Mouse (Mus musculus): Measurements from ENCODE around the gene Slc16a7. TPM values are rescaled to one million over a fixed set of nuclear protein-coding genes. Genes with fewer than 3 reads are reported as not detected.

Gene Slc16a7
- polyA plus RNA-seq, 1 experiment from 2014 or later, result 3.4 TPM

- 39% methylated on average over 9 of the region's 9 CpGs for WGBS
- H3K4me3 ChIP-seq (replicated peaks), result no peak overlapping the region
- no peaks in the 10 kb centered on the region for H3K27me3 ChIP-seq
- H3K4me1 ChIP-seq, result no peaks in the 10 kb centered on the region
- H3K36me3 ChIP-seq (replicated peaks), result no peaks in the 10 kb centered on the region
- no peak overlapping the region for H3K4me2 ChIP-seq
- no peak overlapping the region for H3K27ac ChIP-seq
- no peaks in the 10 kb centered on the region for H3K9me3 ChIP-seq
- no peak for ATAC-seq (ENCODE audit: low FRiP score)
- no peak overlapping the region for H3K9ac ChIP-seq
Measured at GRCm38 (mm10) chr10:125265901-125266300, 123.4 kb downstream of the Slc16a7 start.

GRCm38 (mm10) chr10:125265467-125265866, 123.8 kb downstream of the Slc16a7 start:
- Histone ChIP-seq H3K27me3 (no peaks in the 10 kb centered on the region), H3K36me3 (replicated peaks) (no peaks in the 10 kb centered on the region), H3K27ac (no peak overlapping the region), H3K4me3 (replicated peaks) (no peak overlapping the region), H3K9ac (no peak overlapping the region), H3K4me2 (no peak overlapping the region), H3K4me1 (no peaks in the 10 kb centered on the region), H3K9me3 (no peaks in the 10 kb centered on the region)
- no peak for ATAC-seq (ENCODE audit: low FRiP score)
- WGBS, result 87% methylated on average over 14 of the region's 14 CpGs

- Histone ChIP-seq H3K36me3 (replicated peaks) (no peaks in the 10 kb centered on the region), H3K4me1 (no peaks in the 10 kb centered on the region), H3K27ac (no peak overlapping the region), H3K27me3 (no peaks in the 10 kb centered on the region), H3K4me3 (replicated peaks) (no peak overlapping the region), H3K9ac (no peak overlapping the region), H3K9me3 (no peaks in the 10 kb centered on the region), H3K4me2 (no peak overlapping the region)
- ATAC-seq (ENCODE audit: low FRiP score), result peak; percentile 75; the same call in 1 of the 2 replicates
- WGBS, result 64% methylated on average over 4 of the region's 4 CpGs
Measured at GRCm38 (mm10) chr10:125264938-125265337, 124.3 kb downstream of the Slc16a7 start.

- H3K4me3 ChIP-seq (replicated peaks), result no peak overlapping the region
- no peak for ATAC-seq (ENCODE audit: low FRiP score)
- no peaks in the 10 kb centered on the region for H3K4me1 ChIP-seq
- WGBS, result 91% methylated on average over 4 of the region's 4 CpGs
- H3K9me3 ChIP-seq, result no peaks in the 10 kb centered on the region
- no peaks in the 10 kb centered on the region for H3K27me3 ChIP-seq
- H3K36me3 ChIP-seq (replicated peaks), result no peaks in the 10 kb centered on the region
- no peak overlapping the region for H3K27ac ChIP-seq
- no peak overlapping the region for H3K9ac ChIP-seq
- H3K4me2 ChIP-seq, result no peak overlapping the region
Measured at GRCm38 (mm10) chr10:125255904-125256303, 133.4 kb downstream of the Slc16a7 start.

- no peak for ATAC-seq (ENCODE audit: low FRiP score)
- Histone ChIP-seq H3K4me2 (no peak overlapping the region), H3K4me1 (0 out of 2 replicates have a peak, but pooled peaks cover 3% of the 10 kb centered on the region), H3K27me3 (no peaks in the 10 kb centered on the region), H3K9ac (no peak overlapping the region), H3K9me3 (no peaks in the 10 kb centered on the region), H3K4me3 (replicated peaks) (no peak overlapping the region), H3K27ac (no peak overlapping the region), H3K36me3 (replicated peaks) (no peaks in the 10 kb centered on the region)
- WGBS, result 45% methylated on average over 2 of the region's 2 CpGs
Measured at GRCm38 (mm10) chr10:125214536-125214935, 174.7 kb downstream of the Slc16a7 start.

GRCm38 (mm10) chr10:125213805-125214204, 175.5 kb downstream of the Slc16a7 start:
- Histone ChIP-seq H3K4me2 (no peak overlapping the region), H3K36me3 (replicated peaks) (no peaks in the 10 kb centered on the region), H3K4me3 (replicated peaks) (no peak overlapping the region), H3K27me3 (no peaks in the 10 kb centered on the region), H3K9me3 (no peaks in the 10 kb centered on the region), H3K9ac (no peak overlapping the region), H3K27ac (no peak overlapping the region), H3K4me1 (0 out of 2 replicates have a peak, but pooled peaks cover 3% of the 10 kb centered on the region)
- WGBS, result 93% methylated on average over 3 of the region's 3 CpGs
- ATAC-seq (ENCODE audit: low FRiP score), result no peak

GRCm38 (mm10) chr10:125187544-125187943, 201.7 kb downstream of the Slc16a7 start:
- WGBS, result 80% methylated on average over 5 of the region's 5 CpGs
- Histone ChIP-seq H3K27ac (no peak overlapping the region), H3K36me3 (replicated peaks) (no peaks in the 10 kb centered on the region), H3K4me3 (replicated peaks) (no peak overlapping the region), H3K27me3 (no peaks in the 10 kb centered on the region), H3K9me3 (no peaks in the 10 kb centered on the region), H3K9ac (no peak overlapping the region), H3K4me2 (no peak overlapping the region), H3K4me1 (no peaks in the 10 kb centered on the region)
- ATAC-seq (ENCODE audit: low FRiP score), result no peak; the same call in 1 of the 2 replicates

GRCm38 (mm10) chr10:125185387-125185786, 203.9 kb downstream of the Slc16a7 start:
- Histone ChIP-seq H3K4me2 (no peak overlapping the region), H3K4me3 (replicated peaks) (no peak overlapping the region), H3K27me3 (no peaks in the 10 kb centered on the region), H3K27ac (no peak overlapping the region), H3K9me3 (no peaks in the 10 kb centered on the region), H3K36me3 (replicated peaks) (no peaks in the 10 kb centered on the region), H3K4me1 (no peaks in the 10 kb centered on the region), H3K9ac (no peak overlapping the region)
- 91% methylated on average over 4 of the region's 4 CpGs for WGBS
- ATAC-seq (ENCODE audit: low FRiP score), result no peak

- H3K9ac ChIP-seq, result no peak overlapping the region
- WGBS, result 37% methylated on average over 5 of the region's 5 CpGs
- H3K9me3 ChIP-seq, result no peaks in the 10 kb centered on the region
- H3K4me3 ChIP-seq (replicated peaks), result no peak overlapping the region
- no peaks in the 10 kb centered on the region for H3K36me3 ChIP-seq (replicated peaks)
- no peak for ATAC-seq (ENCODE audit: low FRiP score)
- no peaks in the 10 kb centered on the region for H3K4me1 ChIP-seq
- no peak overlapping the region for H3K4me2 ChIP-seq
- H3K27ac ChIP-seq, result no peak overlapping the region
- no peaks in the 10 kb centered on the region for H3K27me3 ChIP-seq
Measured at GRCm38 (mm10) chr10:125184146-125184545, 205.1 kb downstream of the Slc16a7 start.

- Histone ChIP-seq H3K9me3 (no peaks in the 10 kb centered on the region), H3K27me3 (no peaks in the 10 kb centered on the region), H3K4me1 (no peaks in the 10 kb centered on the region), H3K9ac (no peak overlapping the region), H3K36me3 (replicated peaks) (no peaks in the 10 kb centered on the region), H3K4me2 (no peak overlapping the region), H3K4me3 (replicated peaks) (no peak overlapping the region), H3K27ac (no peak overlapping the region)
- 93% methylated on average over 3 of the region's 3 CpGs for WGBS
- no peak for ATAC-seq (ENCODE audit: low FRiP score)
Measured at GRCm38 (mm10) chr10:125182545-125182944, 206.7 kb downstream of the Slc16a7 start.

- Histone ChIP-seq H3K36me3 (replicated peaks) (no peaks in the 10 kb centered on the region), H3K9me3 (no peaks in the 10 kb centered on the region), H3K27me3 (0 out of 2 replicates have a peak, but pooled peaks cover 3% of the 10 kb centered on the region), H3K9ac (no peak overlapping the region), H3K4me2 (no peak overlapping the region), H3K27ac (no peak overlapping the region), H3K4me3 (replicated peaks) (no peak overlapping the region), H3K4me1 (peaks cover 4% of the 10 kb centered on the region; the same call in 1 of the 2 replicates)
- no peak for ATAC-seq (ENCODE audit: low FRiP score)
- 83% methylated on average over 2 of the region's 2 CpGs for WGBS
Measured at GRCm38 (mm10) chr10:125177782-125178181, 211.5 kb downstream of the Slc16a7 start.

- peak; percentile 84 for ATAC-seq (ENCODE audit: low FRiP score)
- Histone ChIP-seq H3K4me1 (peaks cover 4% of the 10 kb centered on the region; the same call in 1 of the 2 replicates), H3K27ac (0 out of 2 replicates have a peak overlapping the region, but pooled peaks have one; percentile 31), H3K9ac (no peak overlapping the region), H3K4me2 (no peak overlapping the region), H3K27me3 (0 out of 2 replicates have a peak, but pooled peaks cover 3% of the 10 kb centered on the region), H3K9me3 (no peaks in the 10 kb centered on the region), H3K36me3 (replicated peaks) (no peaks in the 10 kb centered on the region), H3K4me3 (replicated peaks) (no peak overlapping the region)
- WGBS, result 16% methylated on average over 5 of the region's 5 CpGs
Measured at GRCm38 (mm10) chr10:125175013-125175650, 214.1 kb downstream of the Slc16a7 start.

- ATAC-seq (ENCODE audit: low FRiP score), result no peak
- Histone ChIP-seq H3K27ac (no peak overlapping the region), H3K4me2 (no peak overlapping the region), H3K4me3 (replicated peaks) (no peak overlapping the region), H3K9ac (no peak overlapping the region), H3K9me3 (no peaks in the 10 kb centered on the region), H3K27me3 (0 out of 2 replicates have a peak, but pooled peaks cover 3% of the 10 kb centered on the region), H3K4me1 (peaks cover 4% of the 10 kb centered on the region; the same call in 1 of the 2 replicates), H3K36me3 (replicated peaks) (no peaks in the 10 kb centered on the region)
- 93% methylated on average over 10 of the region's 10 CpGs for WGBS
Measured at GRCm38 (mm10) chr10:125171625-125172024, 217.6 kb downstream of the Slc16a7 start.

Measured in forebrain, embryonic 12.5 days (tissue).